Mouse (Mus musculus): ENCODE data around the gene Psmb11.

GRCm38 (mm10) chr14:54592319-54592934 lies 28.8 kb upstream of the Psmb11 start:
- TF ChIP-seq POLR2A (IDR thresholded peaks at IDR 0.05; ENCODE audit: borderline replicate concordance, extremely low read depth, low read depth, low read length), result no peak
- TF ChIP-seq CTCF (IDR thresholded peaks at IDR 0.05; ENCODE audit: insufficient read depth, low read length), result no peak
